Mouse (Mus musculus) frontal cortex, adult 2 months (tissue): ENCODE data around the gene Msrb2. TPM values are rescaled to one million over a fixed set of nuclear protein-coding genes. Genes with fewer than 3 reads are reported as not detected.
A peak's percentile ranks its signal among the peaks of the same experiment; 100 is the strongest.

Experiments
- DNase-seq, 2 experiments: peaks; one replicate each; pipeline ENCODE4 v3.0.0; 2022; ENCODE audit warnings: low spot score in 1 of 2; ENCODE audit errors: extremely low spot score in 1 of 2
- polyA plus RNA-seq: library from polyadenylated mRNA; depleted of rRNA; stranded (reverse); fragments of >200 nt; gene quantifications from 2 replicates; pipeline ENCODE4 v1.2.3, GENCODE M21; 2012

Gene Msrb2
- polyA plus RNA-seq, 1 experiment = 44.4 TPM

DNA sequence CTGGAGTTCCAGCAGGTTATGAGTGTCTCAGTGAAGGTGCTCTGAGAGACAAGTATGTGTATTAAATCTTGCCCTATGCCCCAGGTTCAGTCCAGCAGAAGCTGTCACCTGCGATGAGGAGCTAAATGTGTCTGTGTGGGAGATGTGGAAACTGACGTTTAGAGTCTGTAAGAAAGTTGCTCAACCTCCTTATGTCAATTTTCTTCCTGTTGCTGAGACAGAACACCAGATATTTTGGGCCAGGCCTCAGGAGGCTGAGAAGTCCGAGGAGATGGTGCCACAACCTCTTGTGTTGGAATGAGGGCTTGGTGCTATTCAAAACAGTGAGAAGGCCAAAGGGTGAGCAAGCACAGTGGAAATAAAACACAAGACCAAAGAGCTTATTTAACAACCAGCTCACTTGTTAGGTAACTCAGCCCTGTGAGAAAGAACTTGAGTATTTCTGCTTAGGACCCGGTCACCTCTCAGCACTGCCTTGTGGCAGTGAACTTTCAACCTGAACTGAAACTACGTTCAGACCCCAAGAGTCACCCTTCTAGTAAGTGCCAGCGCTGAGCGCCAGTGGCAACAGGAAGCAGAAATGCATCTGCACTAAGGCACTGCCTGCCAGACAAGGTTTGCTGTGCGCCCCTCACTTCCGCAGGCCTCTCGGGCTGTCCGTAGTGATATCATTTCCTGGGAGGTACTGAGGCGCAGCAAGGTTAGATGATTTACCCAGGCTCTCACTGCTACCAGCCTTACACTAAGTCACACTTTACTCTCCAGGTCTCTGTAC is 17.3 kb downstream of the Msrb2 start:
- DNase-seq = no peak

DNA sequence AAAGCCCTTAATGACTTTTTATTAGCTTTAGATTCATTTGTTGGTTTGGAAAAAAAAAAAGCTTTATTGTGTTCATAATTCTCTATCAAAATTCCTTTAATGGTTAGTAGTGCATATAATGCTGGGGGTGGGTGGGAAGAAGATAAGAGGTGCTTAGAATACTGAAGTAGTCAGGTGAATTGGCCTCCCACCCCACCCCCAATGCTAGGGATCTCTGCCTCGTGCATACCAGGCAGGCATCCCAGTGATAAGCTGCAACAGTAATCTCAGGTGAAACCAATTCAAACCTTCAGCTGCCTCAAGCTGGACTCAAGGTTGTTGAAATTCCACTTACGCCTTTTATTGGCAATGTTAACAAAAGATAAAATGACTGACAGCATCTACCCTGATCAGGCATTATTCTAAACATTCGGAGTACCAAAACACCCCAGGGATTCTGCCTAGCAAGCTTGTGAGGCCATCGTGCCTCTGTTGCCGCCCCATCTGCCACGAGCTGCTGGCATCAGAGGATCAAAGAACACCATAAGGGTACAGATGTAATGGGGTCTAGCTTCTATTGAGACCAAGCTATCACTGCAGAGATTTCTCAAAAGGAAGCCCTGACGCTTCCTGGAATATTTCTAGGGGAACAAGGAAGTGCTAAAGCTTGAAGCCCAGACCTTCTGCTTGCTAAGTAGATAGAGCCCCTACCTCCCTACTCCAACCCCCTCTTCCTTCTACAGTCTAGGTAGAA is 19.3 kb downstream of the Msrb2 start:
- no peak for DNase-seq

- DNase-seq = no peak
Observed at GRCm38 (mm10) chr2:19391649-19392048, 20.4 kb downstream of the Msrb2 start.

- DNase-seq = no peak
Observed at GRCm38 (mm10) chr2:19392793-19393192, 21.6 kb downstream of the Msrb2 start.

DNA sequence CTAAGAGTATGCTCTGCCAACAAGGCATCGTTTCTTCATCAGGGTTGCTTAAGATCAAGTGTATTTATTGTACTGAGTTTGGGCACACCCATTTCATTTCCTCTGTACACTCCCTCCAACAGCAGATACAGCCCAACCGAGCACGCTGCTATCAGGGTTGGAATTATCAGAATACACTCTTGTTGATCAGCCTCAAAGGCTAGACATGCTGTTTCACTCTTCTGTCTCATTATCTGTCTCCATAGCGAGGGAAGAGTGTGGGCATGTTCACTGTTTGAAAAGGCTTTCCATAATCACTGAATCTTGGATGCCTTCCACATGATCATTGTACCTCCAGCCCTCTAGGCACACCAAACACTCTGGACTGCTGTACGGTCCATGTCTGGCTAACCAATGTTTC is 34.2 kb downstream of the Msrb2 start:
- DNase-seq = no peak

DNA sequence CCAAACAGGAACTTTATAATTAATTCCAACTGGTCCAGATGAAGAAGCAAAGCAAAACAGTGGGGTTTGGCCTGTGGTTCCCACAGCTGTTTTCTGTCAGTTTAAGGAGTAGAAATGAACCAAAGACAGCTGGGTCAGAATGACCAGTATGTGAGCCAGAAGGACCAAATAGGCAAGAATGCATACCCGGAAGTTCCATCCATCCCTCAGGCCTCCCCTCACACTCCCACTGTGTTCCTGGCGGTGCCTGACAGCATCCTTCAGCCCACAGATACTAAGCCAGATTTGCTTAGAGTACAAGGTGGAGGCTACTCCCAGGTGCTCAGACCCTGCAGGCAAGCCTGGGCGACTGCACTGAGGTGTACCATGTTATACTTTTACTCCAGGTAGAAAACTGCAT is 35.3 kb downstream of the Msrb2 start:
- DNase-seq = no peak

DNA sequence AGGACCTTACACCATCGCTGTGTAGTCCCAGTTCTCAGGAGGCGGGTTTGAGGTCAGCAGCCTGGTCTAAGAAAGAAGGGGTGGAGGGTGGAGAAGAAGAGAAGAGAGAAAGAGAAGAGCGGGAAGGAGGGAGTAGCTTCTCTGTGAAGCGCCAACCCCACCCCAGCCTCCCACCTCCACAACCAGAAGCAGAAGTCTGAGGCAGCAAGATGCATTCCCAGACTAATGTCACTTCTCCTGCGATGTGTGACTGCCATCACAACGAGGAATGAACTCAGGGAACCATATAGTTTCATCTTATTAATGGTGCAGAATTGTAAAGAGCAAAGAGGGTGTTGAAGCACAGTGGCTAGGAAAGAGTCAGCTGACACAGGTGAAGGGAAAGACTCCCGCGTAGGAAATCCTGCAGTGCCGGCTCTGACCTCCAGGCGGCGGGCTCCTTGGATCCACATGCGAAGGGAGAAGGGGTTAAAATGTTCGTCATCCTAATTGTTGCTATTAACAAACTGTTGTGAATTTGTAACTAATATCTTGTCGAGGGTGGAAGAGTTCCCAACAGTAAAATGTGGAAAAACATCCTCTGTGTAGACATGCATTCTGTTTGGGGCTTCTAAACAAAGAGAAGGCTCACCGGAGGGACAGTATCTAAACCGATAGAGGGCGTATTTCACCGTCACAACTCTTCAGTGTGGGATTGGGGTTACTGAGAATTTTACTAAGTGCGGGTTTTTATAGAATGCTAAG is 43.2 kb downstream of the Msrb2 start:
- DNase-seq = peak; percentile 41 to 85

GRCm38 (mm10) chr2:19415063-19415521 is 43.9 kb downstream of the Msrb2 start:
- DNase-seq = peak; percentile 38 to 93

DNA sequence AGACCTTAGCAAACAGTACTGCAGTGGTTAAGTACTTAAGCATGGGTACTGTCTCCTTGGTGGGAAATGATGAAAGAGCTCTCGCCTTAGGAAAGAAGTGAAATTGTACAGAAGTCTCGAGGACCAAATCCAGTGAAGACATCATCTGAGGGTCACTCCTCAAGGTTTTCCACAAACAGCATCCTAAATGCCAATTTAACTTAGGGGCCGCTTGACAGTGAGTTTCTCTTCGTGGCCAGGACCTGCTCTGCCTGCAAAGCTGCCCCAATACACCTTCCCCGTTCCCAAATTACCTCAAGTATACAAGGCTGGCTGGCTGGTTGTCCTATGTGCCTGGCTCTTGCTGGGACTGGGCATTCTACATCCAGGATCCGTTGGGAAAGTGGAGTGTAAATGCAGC is 44.8 kb downstream of the Msrb2 start:
- no peak for DNase-seq

GRCm38 (mm10) chr2:19419686-19420345 is 48.6 kb downstream of the Msrb2 start:
- DNase-seq = no peak

GRCm38 (mm10) chr2:19422226-19422625 is 51.0 kb downstream of the Msrb2 start:
- DNase-seq = no peak

- DNase-seq = no peak
Observed at GRCm38 (mm10) chr2:19423086-19423485, 51.8 kb downstream of the Msrb2 start.

DNA sequence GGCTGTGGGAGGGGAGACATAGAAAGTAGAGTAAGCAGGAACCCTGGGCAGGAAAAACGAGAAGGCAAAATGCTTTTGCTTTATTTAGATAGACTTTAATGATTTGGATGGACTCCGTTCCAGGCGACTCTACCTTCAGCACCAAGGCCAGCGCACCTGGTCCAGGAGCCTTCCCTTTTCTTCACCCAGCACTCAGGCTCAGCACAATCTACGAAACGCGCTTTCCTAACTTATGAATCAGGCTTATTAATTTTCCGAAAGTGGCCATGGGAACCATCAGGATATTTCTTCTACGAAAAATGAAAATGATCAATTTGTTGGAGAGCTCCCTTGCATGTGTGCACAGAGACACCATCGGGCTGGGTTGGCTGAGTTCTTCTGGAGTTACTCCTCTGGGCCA is 57.8 kb downstream of the Msrb2 start:
- no peak for DNase-seq

- no peak for DNase-seq
Observed at GRCm38 (mm10) chr2:19429691-19430690, 58.8 kb downstream of the Msrb2 start.

- DNase-seq = no peak
Observed at GRCm38 (mm10) chr2:19430746-19431145, 59.5 kb downstream of the Msrb2 start.

DNA sequence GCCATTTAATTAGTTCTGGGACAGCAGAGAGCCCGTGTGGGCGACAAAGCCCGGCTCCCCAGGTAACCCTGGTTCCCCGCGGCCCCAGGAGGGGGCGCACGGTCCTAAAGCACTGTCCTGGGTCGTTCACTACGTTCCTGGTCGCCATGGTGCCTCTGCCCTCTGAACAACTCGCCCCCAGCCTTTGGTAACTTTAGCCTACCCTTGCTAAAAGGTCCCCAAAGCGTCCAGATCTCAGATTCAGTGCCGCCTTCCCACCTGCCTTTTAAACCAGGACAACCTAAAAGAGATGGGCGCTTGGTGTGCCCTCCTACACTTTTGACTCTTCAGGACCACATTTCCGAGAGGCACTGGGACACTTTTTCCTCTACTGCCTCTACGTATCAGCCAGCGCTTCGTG is 59.9 kb downstream of the Msrb2 start:
- DNase-seq = no peak

- DNase-seq = no peak
Observed at GRCm38 (mm10) chr2:19431614-19432323, 60.5 kb downstream of the Msrb2 start.

DNA sequence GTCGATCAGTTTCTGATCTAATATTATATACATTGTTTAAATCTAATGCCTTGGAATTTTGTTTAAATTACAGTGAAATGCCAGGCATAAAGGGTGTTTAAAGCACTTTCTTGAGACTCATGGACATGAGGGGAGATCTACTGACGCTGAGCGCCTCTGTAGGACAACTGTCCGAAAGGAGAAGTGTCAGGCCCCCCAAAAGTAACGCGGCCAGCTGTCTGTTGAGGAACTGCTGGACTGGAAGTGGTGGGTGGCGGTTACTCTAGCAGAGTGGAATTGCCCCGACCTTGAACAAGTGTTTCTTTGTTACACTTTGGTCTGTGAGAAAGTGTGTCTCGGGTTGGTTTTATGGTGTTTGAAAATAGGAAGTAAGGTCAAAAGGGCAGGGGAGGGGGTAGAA is 73.1 kb downstream of the Msrb2 start:
- DNase-seq = no peak
